In the genomic region with DNA sequence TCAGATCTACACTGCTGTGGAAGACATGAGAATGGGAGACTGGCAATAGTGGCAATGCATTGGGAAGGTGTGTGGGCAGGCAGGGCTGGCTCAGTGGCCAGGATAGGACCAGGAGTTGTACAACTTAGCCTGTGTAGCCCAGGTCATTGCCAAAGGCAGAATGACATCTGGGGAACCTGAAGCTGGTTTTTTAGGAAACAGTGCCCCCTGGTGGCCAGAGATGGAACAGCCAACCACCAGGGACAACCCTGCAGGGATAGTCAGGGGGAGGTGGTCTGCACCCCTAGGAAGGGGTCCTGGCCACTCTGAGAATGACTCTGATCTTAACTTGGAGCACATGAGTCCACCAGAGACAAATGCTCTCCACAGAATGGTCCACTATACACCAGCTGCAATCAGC, we compare ENCODE assay signal across 8 mouse cellular contexts. TPM values are rescaled to one million over a fixed set of nuclear protein-coding genes. Genes with fewer than 3 reads are reported as not detected.
DNase-seq lines count a peak whose midpoint lies in the region; ATAC-seq and TF ChIP-seq lines count a peak whose summit lies in the region.

No protein-coding gene starts in this region.

- no peak overlapping the region for H3K27ac ChIP-seq in forebrain, postnatal 0 days (ENCODE audit: low read depth, low read length)
- H3K27ac ChIP-seq in intestine, embryonic 14.5 days (ENCODE audit: low read depth) = no peak overlapping the region
- H3K27ac ChIP-seq in neural tube, embryonic 15.5 days (replicated peaks) = no peak overlapping the region

- no peak overlapping the region for H3K4me2 ChIP-seq in forebrain, postnatal 0 days (ENCODE audit: low read depth)
- no peak overlapping the region for H3K4me2 ChIP-seq in intestine, embryonic 14.5 days (ENCODE audit: low read length)
- no peak overlapping the region for H3K4me2 ChIP-seq in neural tube, embryonic 15.5 days

- H3K4me1 ChIP-seq in forebrain, postnatal 0 days (ENCODE audit: insufficient read depth) = no peaks in the 10 kb centered on the region
- no peaks in the 10 kb centered on the region for H3K4me1 ChIP-seq in intestine, embryonic 14.5 days (replicated peaks; ENCODE audit: control insufficient read depth, insufficient read depth, low read length)
- no peaks in the 10 kb centered on the region for H3K4me1 ChIP-seq in neural tube, embryonic 15.5 days

- no peak overlapping the region for H3K4me3 ChIP-seq in forebrain, postnatal 0 days (ENCODE audit: low read depth, low read length)
- H3K4me3 ChIP-seq in intestine, embryonic 14.5 days (ENCODE audit: low read depth, low read length) = no peak overlapping the region
- H3K4me3 ChIP-seq in neural tube, embryonic 15.5 days (replicated peaks) = no peak overlapping the region

- H3K36me3 ChIP-seq in forebrain, postnatal 0 days (ENCODE audit: insufficient read depth) = peaks cover 53% of the 10 kb centered on the region
- peaks cover 49% of the 10 kb centered on the region for H3K36me3 ChIP-seq in intestine, embryonic 14.5 days (ENCODE audit: control insufficient read depth, insufficient read depth, low read length)
- H3K36me3 ChIP-seq in neural tube, embryonic 15.5 days = peaks cover 46% of the 10 kb centered on the region

- peak; percentile 69 for ATAC-seq in forebrain, postnatal 0 days
- 0 out of 2 replicates have a peak, but pooled peaks have one; percentile 7 for ATAC-seq in intestine, embryonic 14.5 days (replicated peaks; ENCODE audit: low FRiP score, low TSS enrichment, low read depth)
- peak; percentile 25; the same call in 1 of the 2 replicates for ATAC-seq in neural tube, embryonic 15.5 days (ENCODE audit: low FRiP score)

- no peaks in the 10 kb centered on the region for H3K27me3 ChIP-seq in forebrain, postnatal 0 days (ENCODE audit: insufficient read depth, low read length)
- no peaks in the 10 kb centered on the region for H3K27me3 ChIP-seq in intestine, embryonic 14.5 days (replicated peaks; ENCODE audit: control insufficient read depth, insufficient read depth, low read length)
- H3K27me3 ChIP-seq in neural tube, embryonic 15.5 days (replicated peaks) = 0 out of 2 replicates have a peak, but pooled peaks cover 7% of the 10 kb centered on the region

- TF ChIP-seq CTCF in forebrain, postnatal 0 days (IDR thresholded peaks at IDR 0.05; ENCODE audit: low read depth) = peak; percentile 95

- peak; percentile 61 for DNase-seq in urinary bladder, postnatal 14 days (ENCODE audit: low spot score)
- DNase-seq in urinary bladder, postnatal 10 days (ENCODE audit: low spot score) = no peak
- DNase-seq in c-Kit-positive CD71-positive TER-119-negative erythroid progenitor cells, embryonic 14.5 days (ENCODE audit: low read depth) = peak; percentile 48
- peak; percentile 82 for DNase-seq in forebrain, postnatal 0 days
- DNase-seq in intestine, embryonic 14.5 days (ENCODE audit: low spot score) = peak; percentile 92
- DNase-seq in lung, adult 18-20 months = peak; percentile 47 to 53
- peak; percentile 34 for DNase-seq in yolk sac, embryonic 10.5 days (ENCODE audit: low spot score)

- H3K9ac ChIP-seq in forebrain, postnatal 0 days = no peak overlapping the region
- H3K9ac ChIP-seq in intestine, embryonic 14.5 days (ENCODE audit: low read length) = no peak overlapping the region
- H3K9ac ChIP-seq in neural tube, embryonic 15.5 days (replicated peaks) = no peak overlapping the region

- H3K9me3 ChIP-seq in forebrain, postnatal 0 days (ENCODE audit: low read length) = no peaks in the 10 kb centered on the region
- no peaks in the 10 kb centered on the region for H3K9me3 ChIP-seq in intestine, embryonic 14.5 days (ENCODE audit: control insufficient read depth, low read length)
- no peaks in the 10 kb centered on the region for H3K9me3 ChIP-seq in neural tube, embryonic 15.5 days (replicated peaks)

RNA-seq across cellular contexts. Expression of a gene that starts 14.4 kb away (rescaled TPM):
- 5.1 and 5.4 TPM in 2 replicates for total RNA-seq in forebrain, postnatal 0 days (2014; rRNA removed)
- 7.1 and 9.9 TPM in 2 replicates for polyA plus RNA-seq in forebrain, postnatal 0 days (2015; fragmentation: Nextera tagmentation; extraction: Ambion mirVana)
- 4.5 and 6.5 TPM in 2 replicates for polyA plus RNA-seq in intestine, embryonic 14.5 days (2014; fragmentation: Nextera tagmentation; extraction: Ambion mirVana)
- polyA plus RNA-seq in neural tube, embryonic 15.5 days (2015; fragmentation: Nextera tagmentation; extraction: Ambion mirVana) = 8.4 and 8.5 TPM in 2 replicates

RNA-seq across cellular contexts. Expression of a gene that starts 24.9 kb away (rescaled TPM):
- total RNA-seq in forebrain, postnatal 0 days (2014; rRNA removed) = 103 and 119 TPM in 2 replicates
- polyA plus RNA-seq in forebrain, postnatal 0 days (2015; fragmentation: Nextera tagmentation; extraction: Ambion mirVana) = 22.4 TPM in 2 replicates
- polyA plus RNA-seq in intestine, embryonic 14.5 days (2014; fragmentation: Nextera tagmentation; extraction: Ambion mirVana) = 36.5 and 42.5 TPM in 2 replicates
- polyA plus RNA-seq in neural tube, embryonic 15.5 days (2015; fragmentation: Nextera tagmentation; extraction: Ambion mirVana) = 25.6 and 29.0 TPM in 2 replicates

RNA-seq across cellular contexts. Expression of a gene that starts 40.8 kb away (rescaled TPM):
- total RNA-seq in forebrain, postnatal 0 days (2014; rRNA removed) = 19.7 and 23.2 TPM in 2 replicates
- polyA plus RNA-seq in forebrain, postnatal 0 days (2015; fragmentation: Nextera tagmentation; extraction: Ambion mirVana) = 8.4 and 9.6 TPM in 2 replicates
- polyA plus RNA-seq in intestine, embryonic 14.5 days (2014; fragmentation: Nextera tagmentation; extraction: Ambion mirVana) = 9.4 and 11.2 TPM in 2 replicates
- 10.8 and 14.2 TPM in 2 replicates for polyA plus RNA-seq in neural tube, embryonic 15.5 days (2015; fragmentation: Nextera tagmentation; extraction: Ambion mirVana)

Comparison
In these comparisons a context has a peak if more than half of its experiments do, and no peak if none do; other contexts are left out.
1. ATAC-seq: peak in every context shown above with its lines; median percentile 69 in forebrain, postnatal 0 days; 25 in neural tube, embryonic 15.5 days; 7 in intestine, embryonic 14.5 days.